Mouse (Mus musculus) liver, postnatal 0 days (tissue): ENCODE results near the gene Ankrd17.
A peak's percentile ranks its signal among the peaks of the same experiment; 100 is the strongest.

Source experiments
- CTCF ChIP-seq: sonication (generic); IDR thresholded peaks from 2 replicates; pipeline ENCODE4 v1.5.1; 2016; ENCODE audit warnings: antibody characterized with exemption, low read depth
- EP300 ChIP-seq: IDR thresholded peaks from 2 replicates; pipeline ENCODE4 v1.6.1; 2016; ENCODE audit warnings: antibody characterized with exemption, low read depth, mild to moderate bottlenecking

DNA sequence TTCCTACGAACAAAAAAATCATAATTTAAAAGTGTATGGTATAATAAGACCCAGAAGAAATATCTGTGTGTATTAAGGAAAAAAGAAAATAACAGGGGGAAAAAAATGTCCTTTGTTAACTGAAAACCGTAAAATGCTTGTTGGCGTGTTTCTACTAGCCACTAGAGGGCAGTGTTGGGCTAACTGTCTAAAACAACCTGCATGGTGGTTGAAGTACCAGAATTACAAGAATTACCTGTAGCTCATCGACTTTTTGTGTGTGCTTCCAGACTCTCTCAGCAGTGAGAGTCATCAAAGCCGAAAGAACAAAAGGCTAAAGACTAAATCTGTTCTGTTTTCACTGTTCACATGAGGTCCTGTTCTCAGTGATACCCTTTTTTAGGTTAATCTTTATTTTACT lies 163.2 kb downstream of the Ankrd17 start:
- TF ChIP-seq CTCF (peak; percentile 90), EP300 (no peak)
